Mouse (Mus musculus): ENCODE measurements around the gene Cdhr3.

Gene Cdhr3

GRCm38 (mm10) chr12:33035089-33035718 lies 57.5 kb downstream of the Cdhr3 start:
- no peak for DNase-seq (ENCODE audit: low spot score)

DNA sequence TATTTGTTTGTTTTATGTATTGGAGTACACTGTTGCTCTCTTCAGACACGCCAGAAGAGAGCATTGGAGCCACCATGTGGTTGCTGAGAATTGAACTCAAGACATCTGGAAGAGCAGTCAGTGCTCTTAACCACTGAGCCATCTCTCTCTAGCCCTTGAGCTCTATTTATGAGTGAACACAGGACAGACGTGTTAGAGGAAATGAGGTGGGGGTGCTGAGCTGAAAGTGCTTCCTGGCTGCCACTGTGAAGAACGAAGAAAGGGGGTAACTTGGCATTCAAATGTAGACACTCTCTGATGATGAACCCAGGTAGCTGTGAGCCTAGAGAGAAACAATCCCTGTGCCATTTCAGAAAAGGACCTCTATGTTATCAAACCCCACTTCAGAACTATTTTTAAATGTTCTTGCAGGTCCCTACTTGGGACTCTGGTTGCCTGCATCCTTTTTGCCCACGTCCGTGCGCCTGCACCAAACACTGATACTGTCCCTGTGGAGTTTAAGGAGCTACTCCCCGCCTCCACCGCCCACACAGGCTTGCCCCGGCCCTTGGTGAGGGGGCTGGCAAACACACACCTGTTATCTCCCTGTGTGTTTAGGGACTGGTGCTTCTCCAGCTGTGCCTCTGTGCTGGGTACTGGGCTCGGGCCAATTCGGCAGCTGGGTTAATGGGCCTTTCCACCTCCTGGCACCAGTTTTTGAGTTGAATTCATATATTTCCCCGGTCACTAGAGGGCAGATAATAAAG lies 58.2 kb downstream of the Cdhr3 start:
- no peak for DNase-seq (ENCODE audit: low spot score)

- no peak for DNase-seq (ENCODE audit: low spot score)
Observed at GRCm38 (mm10) chr12:33033221-33033620, 59.5 kb downstream of the Cdhr3 start.

DNA sequence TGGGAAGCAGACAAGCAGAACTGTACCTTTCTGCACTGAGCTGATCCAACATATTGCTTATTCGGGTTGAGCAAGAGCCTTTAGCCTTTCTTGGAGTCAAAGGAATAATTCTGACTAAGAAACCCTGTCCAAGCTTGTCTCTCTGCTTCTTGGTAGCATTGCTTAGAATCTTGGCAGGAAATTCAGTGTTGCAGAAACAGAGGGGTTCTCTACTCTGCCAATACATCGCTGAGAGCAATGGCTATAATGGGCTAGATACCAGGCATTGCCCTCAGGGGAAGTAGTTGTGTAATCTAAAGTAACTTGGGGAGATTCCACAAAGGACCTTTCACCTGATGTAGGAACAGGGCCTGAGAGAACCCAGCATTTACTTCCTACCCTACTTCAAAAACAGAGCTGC lies 62.1 kb downstream of the Cdhr3 start:
- DNase-seq (ENCODE audit: low spot score), result no peak

DNA sequence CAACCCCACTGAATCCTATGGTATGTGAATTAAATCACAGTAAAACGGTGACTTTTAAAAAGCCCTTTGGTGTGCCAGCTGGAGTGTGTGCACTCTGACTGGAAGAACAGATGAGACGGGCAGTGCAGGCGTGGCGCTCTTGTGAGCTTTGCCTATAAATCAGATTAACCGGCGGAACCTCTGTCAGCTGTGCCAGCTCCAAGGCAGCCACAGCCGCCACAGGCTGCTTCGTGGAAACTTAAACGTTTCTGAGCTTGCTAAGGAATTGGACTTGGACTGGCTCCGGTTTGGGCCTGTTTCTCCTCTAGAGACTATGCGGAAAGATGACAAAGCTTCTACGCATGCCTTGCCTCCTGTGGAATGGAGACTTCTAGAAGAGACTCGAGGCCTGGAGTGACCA lies 62.6 kb downstream of the Cdhr3 start:
- no peak for DNase-seq (ENCODE audit: low spot score)

GRCm38 (mm10) chr12:33028708-33029107 lies 64.0 kb downstream of the Cdhr3 start:
- no peak for DNase-seq (ENCODE audit: low spot score)

DNA sequence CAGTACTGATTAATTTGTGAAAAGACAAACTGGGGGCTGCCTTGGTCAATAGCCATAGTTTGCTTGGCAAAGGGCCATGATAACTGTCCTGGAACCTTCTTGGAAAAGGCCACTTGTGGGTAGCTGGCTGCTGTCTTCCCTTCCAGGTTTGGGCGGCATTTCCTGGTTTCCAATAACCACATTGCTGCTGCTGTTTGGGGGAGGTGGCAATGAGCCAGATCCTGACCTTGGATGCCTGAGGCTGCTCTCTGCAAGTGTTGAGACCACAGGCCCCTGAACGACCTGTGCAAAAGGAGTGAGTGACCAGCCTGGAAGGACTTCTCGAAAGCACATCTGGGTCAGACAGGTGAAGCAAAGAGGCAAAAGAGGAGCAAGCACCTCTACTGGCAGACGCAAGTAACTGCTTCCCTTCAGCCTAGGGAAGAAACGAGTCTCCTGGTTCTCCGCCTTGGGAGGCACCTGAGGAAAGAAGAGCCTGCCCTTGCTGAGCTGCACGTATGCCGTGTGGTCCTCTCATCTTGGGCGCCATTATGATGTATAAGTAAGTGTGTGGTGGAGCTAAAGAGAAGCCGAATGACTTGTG lies 64.5 kb downstream of the Cdhr3 start:
- DNase-seq (ENCODE audit: low spot score), result peak; percentile 62

DNA sequence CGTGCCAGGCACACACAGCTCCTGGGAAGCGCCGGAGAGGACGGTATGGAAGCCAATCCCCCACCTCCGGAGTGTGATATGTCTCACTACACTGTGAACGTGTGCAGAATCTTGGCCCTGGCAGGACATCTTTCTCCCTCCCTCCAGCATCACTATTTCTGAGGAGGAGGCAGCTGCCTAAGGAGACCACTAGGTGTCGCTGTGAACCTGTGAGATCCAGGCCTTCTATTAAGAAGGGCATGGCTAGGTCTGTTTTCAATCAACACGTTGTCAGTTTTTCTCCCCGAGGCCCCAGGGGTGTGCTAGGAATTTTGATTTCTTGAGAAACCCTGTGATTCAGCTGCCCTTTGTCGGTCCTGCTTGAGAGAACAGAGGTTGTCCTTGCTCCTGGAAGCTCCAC lies 65.6 kb downstream of the Cdhr3 start:
- peak; percentile 81 for DNase-seq (ENCODE audit: low spot score)

GRCm38 (mm10) chr12:33024524-33024923 lies 68.2 kb downstream of the Cdhr3 start:
- DNase-seq (ENCODE audit: low spot score), result no peak

- DNase-seq (ENCODE audit: low spot score), result no peak
Observed at GRCm38 (mm10) chr12:33021751-33022150, 70.9 kb downstream of the Cdhr3 start.

GRCm38 (mm10) chr12:33021140-33021539 lies 71.5 kb downstream of the Cdhr3 start:
- DNase-seq (ENCODE audit: low spot score), result no peak

- DNase-seq (ENCODE audit: low spot score), result no peak
Observed at GRCm38 (mm10) chr12:33020011-33020410, 72.7 kb downstream of the Cdhr3 start.

DNA sequence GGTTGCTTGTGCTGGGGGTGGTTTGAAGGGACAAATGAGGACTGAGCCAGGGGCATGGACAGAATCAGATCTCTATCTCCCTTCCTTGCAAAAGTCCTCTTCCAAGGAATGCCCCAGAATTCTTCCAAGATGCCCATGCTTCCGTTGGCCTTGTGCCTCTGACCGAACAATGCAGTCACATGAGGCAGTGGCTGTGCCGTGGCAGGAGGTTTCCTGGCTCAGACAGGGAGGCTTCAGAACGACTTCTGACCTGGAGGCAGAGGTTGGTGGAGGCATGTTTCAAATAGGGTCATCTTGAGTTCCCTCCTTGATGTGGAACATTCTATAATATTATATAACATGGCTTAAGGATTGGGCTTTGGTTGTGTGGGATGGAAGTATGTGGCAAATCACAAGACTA lies 74.1 kb downstream of the Cdhr3 start:
- no peak for DNase-seq (ENCODE audit: low spot score)

DNA sequence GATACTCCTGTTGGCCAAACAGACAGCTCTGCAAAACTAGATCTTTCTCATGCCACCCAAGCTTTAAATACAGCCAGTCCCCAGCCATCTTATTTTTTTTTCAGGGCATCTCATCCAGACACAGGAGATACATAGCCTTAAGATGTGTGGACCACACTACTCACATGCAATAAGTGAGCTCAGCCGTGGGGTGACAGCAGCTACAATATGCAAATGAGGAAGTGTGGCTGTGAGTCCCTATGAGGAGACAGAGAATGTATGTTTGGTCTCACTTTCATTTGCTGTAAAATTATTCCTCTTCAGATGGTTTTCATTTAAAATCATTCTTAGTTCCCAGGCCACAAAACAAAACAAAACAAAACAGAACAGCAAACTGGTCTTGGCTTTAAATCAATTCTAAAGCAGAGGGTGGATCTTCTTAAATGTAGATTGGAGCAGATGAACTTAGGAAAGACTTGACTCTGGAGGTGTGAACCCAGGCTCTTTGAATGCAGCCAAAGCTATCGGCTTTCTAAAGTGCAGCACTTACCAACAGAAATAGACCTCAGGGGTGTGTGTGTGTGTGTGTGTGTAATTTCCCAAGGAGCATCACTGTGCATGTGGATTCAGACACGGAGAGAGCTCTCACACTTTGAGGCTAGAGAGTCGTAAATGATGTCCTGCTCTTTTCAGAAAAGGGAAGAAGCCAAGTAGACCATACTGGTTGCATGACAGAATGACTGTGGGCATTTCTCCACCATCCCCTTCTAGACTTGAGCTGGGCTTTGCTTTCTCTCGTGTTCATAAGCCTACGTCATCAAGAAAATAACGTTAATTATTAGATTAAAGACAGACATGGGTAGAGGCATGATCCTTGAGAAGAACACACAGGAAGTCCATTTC lies 75.6 kb downstream of the Cdhr3 start:
- no peak for DNase-seq (ENCODE audit: low spot score)

GRCm38 (mm10) chr12:33015103-33015502 lies 77.6 kb downstream of the Cdhr3 start:
- no peak for DNase-seq (ENCODE audit: low spot score)

- DNase-seq (ENCODE audit: low spot score), result no peak
Observed at GRCm38 (mm10) chr12:33014050-33014796, 78.5 kb downstream of the Cdhr3 start.

- DNase-seq (ENCODE audit: low spot score), result no peak
Observed at GRCm38 (mm10) chr12:33010026-33010425, 82.6 kb downstream of the Cdhr3 start.

DNA sequence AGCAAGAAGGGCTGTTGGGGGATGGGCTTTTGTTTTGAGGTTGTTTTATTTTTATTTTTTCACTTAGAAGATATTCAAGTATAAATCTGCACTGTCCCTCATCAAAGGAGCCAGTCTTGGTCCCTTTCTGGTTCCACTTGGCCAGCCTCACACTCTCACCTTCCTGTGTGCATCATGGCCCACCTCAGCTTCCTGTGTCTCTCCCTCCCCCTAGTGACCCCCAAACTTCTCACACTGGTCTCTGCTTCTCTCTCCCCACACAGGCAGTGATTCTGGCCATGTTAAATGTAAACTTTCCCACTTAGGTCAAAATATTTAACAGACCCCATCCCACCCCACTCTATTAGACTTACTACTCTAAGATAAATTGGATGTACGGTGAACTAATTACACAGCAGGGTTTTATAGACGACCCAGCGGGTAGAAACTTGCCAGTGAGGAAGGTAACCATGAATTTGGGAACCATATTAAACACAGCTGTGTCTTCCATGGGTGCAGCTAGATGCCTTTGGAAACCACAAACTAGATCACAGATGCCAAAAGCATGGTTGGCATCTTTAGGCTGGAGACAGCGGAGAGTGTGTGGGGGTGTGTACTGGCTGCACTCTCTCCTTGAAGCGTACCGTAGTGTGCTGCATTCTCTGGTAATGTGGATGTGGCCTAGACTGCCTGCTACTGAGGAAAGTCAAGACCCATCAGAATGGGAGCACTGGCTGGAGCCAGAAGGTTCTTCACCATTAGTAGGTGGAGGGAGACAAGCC lies 83.3 kb downstream of the Cdhr3 start:
- no peak for DNase-seq (ENCODE audit: low spot score)

GRCm38 (mm10) chr12:33008305-33009110 lies 84.2 kb downstream of the Cdhr3 start:
- DNase-seq (ENCODE audit: low spot score), result no peak

DNA sequence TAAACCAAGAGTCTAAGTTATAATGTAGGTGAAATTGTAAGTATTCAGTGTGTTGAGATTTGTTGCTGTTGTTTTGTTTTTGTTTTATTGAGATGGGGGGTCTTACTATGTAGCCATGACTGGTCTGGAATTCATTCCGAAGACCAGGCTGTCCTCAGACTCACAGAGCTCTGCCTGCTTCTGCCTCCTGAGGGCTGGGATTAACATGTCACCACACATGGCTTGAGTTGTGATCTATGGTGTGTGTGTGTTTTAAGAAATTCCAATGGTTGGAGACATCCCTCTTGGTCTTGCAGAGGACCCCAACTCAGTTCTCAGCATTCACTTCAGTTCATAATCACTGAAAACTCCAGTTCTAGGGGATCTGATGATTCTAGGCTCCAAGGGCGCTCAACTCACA lies 85.5 kb downstream of the Cdhr3 start:
- DNase-seq (ENCODE audit: low spot score), result no peak
